Mouse (Mus musculus) limb, embryonic 10.5 days (tissue): Measurements from ENCODE around the gene F2rl3. TPM values are rescaled to one million over a fixed set of nuclear protein-coding genes. Genes with fewer than 3 reads are reported as not detected.

Experiments
- DNase-seq: peaks from one replicate; pipeline ENCODE4 v3.0.0-alpha.2; 2017; ENCODE audit warnings: low spot score
- H3K27ac ChIP-seq: fragments of 300-500 bp; sonication (generic); 2 replicates; pipeline ENCODE4 v1.5.1; 2016; ENCODE audit warnings: mild to moderate bottlenecking
- H3K27me3 ChIP-seq: fragments of 300-500 bp; sonication (generic); 2 replicates; pipeline ENCODE4 v1.6.1; 2016; ENCODE audit warnings: low read depth, mild to moderate bottlenecking; ENCODE audit not compliant: poor library complexity, severe bottlenecking
- H3K36me3 ChIP-seq: fragments of 300-500 bp; sonication (generic); 2 replicates; pipeline ENCODE4 v1.6.1; 2016; ENCODE audit warnings: mild to moderate bottlenecking, moderate library complexity
- H3K4me1 ChIP-seq: fragments of 300-500 bp; sonication (generic); 2 replicates; pipeline ENCODE4 v1.6.1; 2016
- H3K4me3 ChIP-seq: fragments of 300-500 bp; sonication (generic); 2 replicates; pipeline ENCODE4 v1.5.1; 2016; ENCODE audit warnings: mild to moderate bottlenecking, moderate library complexity
- H3K9me3 ChIP-seq: fragments of 300-500 bp; sonication (generic); replicated peaks from 2 replicates; pipeline ENCODE4 v1.6.1; 2016; ENCODE audit warnings: mild to moderate bottlenecking
- WGBS: fragments of 180-500 bp; shearing (Covaris S2); methylation state at CpG from one replicate; pipeline ENCODE4 v1.1.7; 2016; 5-methylcytosine and 5-hydroxymethylcytosine counted together
- polyA plus RNA-seq: library from polyadenylated mRNA; unstranded; fragments of >200 nt; fragmentation: Nextera tagmentation; extraction: Ambion mirVana; gene quantifications from 2 replicates; pipeline ENCODE4 v1.2.1, GENCODE M21; 2016

F2rl3 gene
- polyA plus RNA-seq, 1 experiment from 2014 or later = 2.5 TPM

GRCm38 (mm10) chr8:72752289-72752688, 9.4 kb upstream of the F2rl3 start:
- H3K4me1 ChIP-seq = no peaks in the 10 kb centered on the region
- peaks cover 98% of the 10 kb centered on the region for H3K36me3 ChIP-seq
- no peaks in the 10 kb centered on the region for H3K27me3 ChIP-seq
- WGBS = 82% methylated on average over 3 of the region's 3 CpGs
- peak; percentile 12 for DNase-seq
- no peaks in the 10 kb centered on the region for H3K9me3 ChIP-seq
- no peak overlapping the region for H3K4me3 ChIP-seq
- no peak overlapping the region for H3K27ac ChIP-seq

DNA sequence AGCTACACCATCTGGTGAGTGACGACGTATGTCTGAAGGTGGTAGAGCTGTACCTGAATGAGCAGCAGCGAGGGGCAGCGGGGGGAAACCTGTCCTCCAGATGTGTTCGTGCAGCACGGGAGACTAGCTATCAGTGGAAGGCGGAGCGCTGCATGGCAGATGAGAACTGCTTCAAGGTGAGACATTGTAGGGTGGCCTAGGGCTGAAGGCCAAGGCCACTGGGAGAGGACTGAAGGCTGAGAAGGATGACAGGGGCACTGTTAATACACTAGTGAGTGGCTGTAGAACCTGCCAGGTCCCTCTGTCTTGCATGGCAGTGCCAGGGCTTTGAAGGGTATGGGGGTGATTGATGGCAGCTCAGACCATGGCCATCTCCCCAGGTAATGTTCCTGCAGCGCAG, 8.5 kb upstream of the F2rl3 start:
- peak; percentile 19 for DNase-seq
- H3K36me3 ChIP-seq = peaks cover 98% of the 10 kb centered on the region
- H3K4me3 ChIP-seq = no peak overlapping the region
- H3K4me1 ChIP-seq = no peaks in the 10 kb centered on the region
- no peaks in the 10 kb centered on the region for H3K27me3 ChIP-seq
- WGBS = 94% methylated on average over 9 of the region's 9 CpGs
- H3K27ac ChIP-seq = no peak overlapping the region
- H3K9me3 ChIP-seq = no peaks in the 10 kb centered on the region

DNA sequence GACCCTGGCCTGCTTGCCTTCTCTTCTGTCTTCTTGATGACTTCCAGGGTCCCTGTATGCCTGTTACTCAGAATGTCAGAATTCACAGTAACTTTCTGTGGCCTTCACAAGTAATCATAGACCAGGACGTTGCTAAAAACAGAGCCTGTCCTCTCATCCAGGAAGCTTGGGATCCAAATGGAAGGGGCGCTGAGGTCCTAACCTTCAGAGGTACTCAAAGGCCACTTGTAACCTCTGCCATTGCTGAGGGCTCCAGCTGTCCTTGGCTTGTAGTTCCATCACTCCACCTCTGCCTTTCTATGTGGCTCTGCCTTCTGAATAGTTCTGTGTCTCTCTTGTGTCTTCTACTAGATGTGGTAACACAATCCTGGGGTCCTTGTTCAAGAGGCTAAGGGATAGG, 7.9 kb upstream of the F2rl3 start:
- DNase-seq = peak; percentile 13
- H3K27ac ChIP-seq = no peak overlapping the region
- 93% methylated on average over 2 of the region's 2 CpGs for WGBS
- no peaks in the 10 kb centered on the region for H3K27me3 ChIP-seq
- H3K4me1 ChIP-seq = no peaks in the 10 kb centered on the region
- H3K36me3 ChIP-seq = peaks cover 98% of the 10 kb centered on the region
- H3K4me3 ChIP-seq = no peak overlapping the region
- H3K9me3 ChIP-seq = no peaks in the 10 kb centered on the region

GRCm38 (mm10) chr8:72756031-72756430, 5.6 kb upstream of the F2rl3 start:
- no peak for DNase-seq
- Histone ChIP-seq H3K36me3 (peaks cover 88% of the 10 kb centered on the region), H3K9me3 (no peaks in the 10 kb centered on the region), H3K4me1 (0 out of 2 replicates have a peak, but pooled peaks cover 1% of the 10 kb centered on the region), H3K27me3 (no peaks in the 10 kb centered on the region), H3K27ac (no peak overlapping the region), H3K4me3 (no peak overlapping the region)
- 95% methylated on average over 2 of the region's 2 CpGs for WGBS

DNA sequence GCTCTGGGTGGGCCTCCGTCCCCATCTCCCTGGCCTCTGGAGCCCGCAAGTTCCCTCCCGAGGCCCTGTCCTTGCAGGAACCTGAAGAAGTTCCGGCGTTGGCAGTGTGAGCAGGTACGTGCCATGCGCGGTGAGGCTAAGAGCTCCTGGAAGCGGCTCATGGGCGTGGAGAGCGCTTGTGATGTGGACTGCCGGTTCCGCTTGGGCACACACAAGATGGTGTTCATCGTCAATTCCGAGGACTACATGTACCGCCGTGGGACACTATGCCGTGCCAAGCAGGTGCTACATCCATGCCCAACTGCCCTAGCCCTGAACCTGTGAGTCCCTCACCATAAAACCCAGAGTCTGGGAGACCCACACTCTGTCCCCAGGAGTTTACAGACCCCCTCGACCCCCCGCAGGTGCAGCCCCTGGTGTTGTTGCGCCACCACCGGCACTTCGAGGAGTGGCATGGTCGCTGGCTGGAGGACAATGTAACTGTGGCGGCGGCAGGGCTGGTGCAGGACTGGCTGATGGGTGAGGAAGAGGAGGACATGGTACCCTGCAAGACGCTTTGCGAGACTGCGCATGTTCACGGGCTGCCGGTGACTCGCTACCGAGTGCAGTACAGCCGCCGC, 4.8 kb upstream of the F2rl3 start:
- Histone ChIP-seq H3K9me3 (no peaks in the 10 kb centered on the region), H3K36me3 (peaks cover 80% of the 10 kb centered on the region), H3K27ac (no peak overlapping the region), H3K4me3 (no peak overlapping the region), H3K4me1 (peaks cover 9% of the 10 kb centered on the region; the same call in 1 of the 2 replicates), H3K27me3 (no peaks in the 10 kb centered on the region)
- WGBS = 96% methylated on average over 35 of the region's 35 CpGs
- peak; percentile 30 for DNase-seq

- DNase-seq = peak; percentile 25
- Histone ChIP-seq H3K27me3 (no peaks in the 10 kb centered on the region), H3K4me1 (peaks cover 9% of the 10 kb centered on the region; the same call in 1 of the 2 replicates), H3K27ac (no peak overlapping the region), H3K4me3 (no peak overlapping the region), H3K9me3 (no peaks in the 10 kb centered on the region), H3K36me3 (peaks cover 72% of the 10 kb centered on the region)
- 94% methylated on average over 15 of the region's 15 CpGs for WGBS
Observed at GRCm38 (mm10) chr8:72757426-72758195, 4.1 kb upstream of the F2rl3 start.

- H3K36me3 ChIP-seq = peaks cover 65% of the 10 kb centered on the region
- peak; percentile 11 for DNase-seq
- no peaks in the 10 kb centered on the region for H3K27me3 ChIP-seq
- H3K4me1 ChIP-seq = peaks cover 9% of the 10 kb centered on the region; the same call in 1 of the 2 replicates
- H3K27ac ChIP-seq = no peak overlapping the region
- no peaks in the 10 kb centered on the region for H3K9me3 ChIP-seq
- no peak overlapping the region for H3K4me3 ChIP-seq
Observed at GRCm38 (mm10) chr8:72758310-72758709, 3.4 kb upstream of the F2rl3 start.

GRCm38 (mm10) chr8:72760216-72760615, 1.5 kb upstream of the F2rl3 start:
- H3K4me3 ChIP-seq = no peak overlapping the region
- WGBS = 91% methylated on average over 3 of the region's 3 CpGs
- H3K4me1 ChIP-seq = peaks cover 9% of the 10 kb centered on the region; the same call in 1 of the 2 replicates
- H3K9me3 ChIP-seq = no peaks in the 10 kb centered on the region
- H3K27ac ChIP-seq = no peak overlapping the region
- H3K36me3 ChIP-seq = peaks cover 48% of the 10 kb centered on the region
- peak; percentile 28 for DNase-seq
- H3K27me3 ChIP-seq = no peaks in the 10 kb centered on the region

GRCm38 (mm10) chr8:72762306-72762705, 626 bp downstream of the F2rl3 start:
- H3K4me1 ChIP-seq = peaks cover 9% of the 10 kb centered on the region; the same call in 1 of the 2 replicates
- H3K36me3 ChIP-seq = peaks cover 27% of the 10 kb centered on the region
- H3K4me3 ChIP-seq = no peak overlapping the region
- 89% methylated on average over 12 of the region's 12 CpGs for whole genome bisulfite sequencing
- H3K9me3 ChIP-seq = no peaks in the 10 kb centered on the region
- peak overlapping the region; percentile 46; the same call in 1 of the 2 replicates for H3K27ac ChIP-seq
- DNase-seq = no peak
- H3K27me3 ChIP-seq = no peaks in the 10 kb centered on the region

GRCm38 (mm10) chr8:72765696-72766095, 4.0 kb downstream of the F2rl3 start:
- Histone ChIP-seq H3K9me3 (no peaks in the 10 kb centered on the region), H3K4me3 (no peak overlapping the region), H3K4me1 (peaks cover 9% of the 10 kb centered on the region; the same call in 1 of the 2 replicates), H3K27me3 (no peaks in the 10 kb centered on the region), H3K36me3 (no peaks in the 10 kb centered on the region), H3K27ac (no peak overlapping the region)
- WGBS = 68% methylated on average over 4 of the region's 4 CpGs
- DNase-seq = no peak

GRCm38 (mm10) chr8:72766777-72767176, 5.1 kb downstream of the F2rl3 start:
- H3K36me3 ChIP-seq = no peaks in the 10 kb centered on the region
- DNase-seq = no peak
- 38% methylated on average over 7 of the region's 7 CpGs for WGBS
- no peaks in the 10 kb centered on the region for H3K9me3 ChIP-seq
- no peak overlapping the region for H3K27ac ChIP-seq
- H3K4me3 ChIP-seq = no peak overlapping the region
- no peaks in the 10 kb centered on the region for H3K27me3 ChIP-seq
- H3K4me1 ChIP-seq = 0 out of 2 replicates have a peak, but pooled peaks cover under 1% of the 10 kb centered on the region

DNA sequence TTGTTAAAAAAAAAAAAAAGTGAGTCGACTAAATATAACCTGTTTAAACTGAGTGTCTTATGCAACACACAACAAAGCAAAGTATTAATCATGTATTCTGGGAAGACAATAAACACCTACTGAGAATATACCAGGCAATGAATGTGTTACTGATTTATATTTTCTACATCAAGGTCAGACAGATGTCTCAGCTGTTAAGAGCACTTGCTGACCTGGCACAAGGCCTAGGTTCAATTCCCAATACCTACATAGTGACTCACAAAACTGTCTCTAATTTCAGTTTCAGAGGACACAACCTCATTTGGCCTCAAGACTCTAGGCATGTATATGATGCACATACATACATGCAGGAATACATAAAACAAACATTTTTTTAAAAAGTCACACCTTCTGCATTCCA, 16.1 kb downstream of the F2rl3 start:
- WGBS = 94% methylated on average over 1 of the region's 1 CpGs
- Histone ChIP-seq H3K27ac (no peak overlapping the region), H3K36me3 (no peaks in the 10 kb centered on the region), H3K27me3 (no peaks in the 10 kb centered on the region), H3K4me3 (no peak overlapping the region), H3K4me1 (no peaks in the 10 kb centered on the region), H3K9me3 (no peaks in the 10 kb centered on the region)
- no peak for DNase-seq

- H3K27me3 ChIP-seq = no peaks in the 10 kb centered on the region
- WGBS = 88% methylated on average over 4 of the region's 4 CpGs
- no peak overlapping the region for H3K27ac ChIP-seq
- H3K36me3 ChIP-seq = no peaks in the 10 kb centered on the region
- no peak for DNase-seq
- no peaks in the 10 kb centered on the region for H3K9me3 ChIP-seq
- H3K4me1 ChIP-seq = no peaks in the 10 kb centered on the region
- H3K4me3 ChIP-seq = no peak overlapping the region
Observed at GRCm38 (mm10) chr8:72780644-72781043, 19.0 kb downstream of the F2rl3 start.
